Mouse (Mus musculus) lung, postnatal 0 days (tissue): Measurements from ENCODE around the gene Ifitm3.

Source experiments
- CTCF ChIP-seq: IDR thresholded peaks from 2 replicates; pipeline ENCODE4 v1.5.1; 2016; ENCODE audit warnings: antibody characterized with exemption, mild to moderate bottlenecking
- EP300 ChIP-seq: IDR thresholded peaks from 2 replicates; pipeline ENCODE4 v1.6.1; 2016; ENCODE audit warnings: antibody characterized with exemption, mild to moderate bottlenecking, control low read depth

DNA sequence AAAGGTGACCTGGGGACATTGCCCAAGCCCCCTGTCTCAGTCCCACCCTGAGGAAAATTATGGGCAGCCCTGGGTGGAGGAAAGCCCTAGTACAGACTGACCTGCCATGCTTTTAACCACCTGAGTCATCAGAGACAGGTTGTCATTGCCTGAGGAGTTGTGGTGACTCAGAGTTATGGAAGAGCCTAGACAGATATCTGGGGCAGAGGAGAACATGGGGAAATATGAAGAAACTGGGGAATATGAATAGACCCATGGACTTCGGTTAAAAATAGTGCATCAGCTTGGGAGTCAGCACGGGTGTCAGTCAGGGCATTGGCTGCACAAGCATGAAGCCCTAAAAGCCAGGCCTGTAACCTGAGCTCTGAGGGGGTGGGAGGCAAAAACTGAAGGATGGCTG, 38.8 kb upstream of the Ifitm3 start:
- no peak for TF ChIP-seq EP300
- TF ChIP-seq CTCF, result no peak
